Mouse (Mus musculus) bone marrow macrophage, adult 2 months (primary cell): ENCODE measurements around the gene Slc13a2. TPM values are rescaled to one million over a fixed set of nuclear protein-coding genes. Genes with fewer than 3 reads are reported as not detected.

ENCODE experiments used
- H3K27ac ChIP-seq: 2 replicates; pipeline ENCODE4 v1.5.1; 2012; ENCODE audit warnings: low read depth, low read length; ENCODE audit not compliant: insufficient read depth
- H3K4me1 ChIP-seq: 2 replicates; pipeline ENCODE4 v1.6.1; 2012; ENCODE audit warnings: low read length; ENCODE audit not compliant: control insufficient read depth, insufficient read depth
- H3K4me3 ChIP-seq: 2 replicates; pipeline ENCODE4 v1.5.1; 2012; ENCODE audit warnings: mild to moderate bottlenecking, low read length, moderate library complexity; ENCODE audit not compliant: insufficient read depth
- CTCF ChIP-seq: IDR thresholded peaks from 2 replicates; pipeline ENCODE4 v1.5.1; 2012; ENCODE audit warnings: low read depth, mild to moderate bottlenecking, low read length, moderate library complexity
- POLR2A ChIP-seq: IDR thresholded peaks from 2 replicates; pipeline ENCODE4 v1.6.1; 2012; ENCODE audit warnings: mild to moderate bottlenecking, low read depth, low read length, borderline replicate concordance
- polyA plus RNA-seq: library from polyadenylated mRNA; stranded (reverse); fragments of >200 nt; gene quantifications from 2 replicates; pipeline ENCODE4 v1.2.4, GENCODE M21; 2012; ENCODE audit not compliant: missing spikeins, insufficient read depth, insufficient read length

Gene Slc13a2
- polyA plus RNA-seq, 1 experiment, result 1.2 TPM

GRCm38 (mm10) chr11:78374147-78374546, 47.9 kb downstream of the Slc13a2 start:
- Histone ChIP-seq H3K27ac (no peak overlapping the region), H3K4me3 (no peak overlapping the region), H3K4me1 (peaks cover 12% of the 10 kb centered on the region)
- no peak for TF ChIP-seq POLR2A
- no peak for TF ChIP-seq CTCF

GRCm38 (mm10) chr11:78372610-78373009, 49.4 kb downstream of the Slc13a2 start:
- H3K4me3 ChIP-seq, result no peak overlapping the region
- peaks cover 12% of the 10 kb centered on the region for H3K4me1 ChIP-seq
- no peak overlapping the region for H3K27ac ChIP-seq
- TF ChIP-seq CTCF (no peak), POLR2A (no peak)

- Histone ChIP-seq H3K27ac (no peak overlapping the region), H3K4me3 (no peak overlapping the region), H3K4me1 (peaks cover 12% of the 10 kb centered on the region)
- no peak for TF ChIP-seq POLR2A
- no peak for TF ChIP-seq CTCF
These were observed 49.9 kb downstream of the Slc13a2 start for GRCm38 (mm10) chr11:78372166-78372565.

- Histone ChIP-seq H3K27ac (no peak overlapping the region), H3K4me1 (peaks cover 12% of the 10 kb centered on the region), H3K4me3 (no peak overlapping the region)
- TF ChIP-seq CTCF, result no peak
- no peak for TF ChIP-seq POLR2A
These were observed 50.3 kb downstream of the Slc13a2 start for GRCm38 (mm10) chr11:78371711-78372110.

- peaks cover 4% of the 10 kb centered on the region for H3K4me1 ChIP-seq
- H3K27ac ChIP-seq, result no peak overlapping the region
These were observed 51.6 kb downstream of the Slc13a2 start for GRCm38 (mm10) chr11:78370389-78370788.

GRCm38 (mm10) chr11:78367456-78368225, 54.4 kb downstream of the Slc13a2 start:
- TF ChIP-seq CTCF, result no peak
- Histone ChIP-seq H3K4me3 (no peak overlapping the region), H3K4me1 (0 out of 2 replicates have a peak, but pooled peaks cover 2% of the 10 kb centered on the region), H3K27ac (no peak overlapping the region)

More at GRCm38 (mm10) chr11:78370389-78370788, 51.6 kb downstream of the Slc13a2 start:
- no peak overlapping the region for H3K4me3 ChIP-seq
- TF ChIP-seq CTCF (no peak), POLR2A (no peak)

GRCm38 (mm10) chr11:78364103-78364502, 57.9 kb downstream of the Slc13a2 start:
- no peak overlapping the region for H3K27ac ChIP-seq
- no peak overlapping the region for H3K4me3 ChIP-seq
- peaks cover 9% of the 10 kb centered on the region for H3K4me1 ChIP-seq
- TF ChIP-seq POLR2A, result no peak
- no peak for TF ChIP-seq CTCF

GRCm38 (mm10) chr11:78363309-78364007, 58.6 kb downstream of the Slc13a2 start:
- peaks cover 9% of the 10 kb centered on the region for H3K4me1 ChIP-seq
- H3K4me3 ChIP-seq, result no peak overlapping the region
- H3K27ac ChIP-seq, result no peak overlapping the region
- TF ChIP-seq POLR2A, result no peak
- TF ChIP-seq CTCF, result no peak

GRCm38 (mm10) chr11:78360789-78361131, 61.3 kb downstream of the Slc13a2 start:
- no peak for TF ChIP-seq CTCF
- no peak for TF ChIP-seq POLR2A
- no peak overlapping the region for H3K4me3 ChIP-seq
- H3K4me1 ChIP-seq, result peaks cover 9% of the 10 kb centered on the region
- H3K27ac ChIP-seq, result no peak overlapping the region

GRCm38 (mm10) chr11:78360125-78360788, 61.8 kb downstream of the Slc13a2 start:
- no peak overlapping the region for H3K27ac ChIP-seq
- peak; percentile 76; the same call in 1 of the 2 replicates for TF ChIP-seq CTCF
- TF ChIP-seq POLR2A, result no peak
- H3K4me3 ChIP-seq, result peak overlapping the region; percentile 40
- peaks cover 9% of the 10 kb centered on the region for H3K4me1 ChIP-seq
